Mouse (Mus musculus): Measurements from ENCODE around the gene Cep104. TPM values are rescaled to one million over a fixed set of nuclear protein-coding genes. Genes with fewer than 3 reads are reported as not detected.

The Cep104 gene
- polyA plus RNA-seq, 1 experiment = 19.8 TPM

DNA sequence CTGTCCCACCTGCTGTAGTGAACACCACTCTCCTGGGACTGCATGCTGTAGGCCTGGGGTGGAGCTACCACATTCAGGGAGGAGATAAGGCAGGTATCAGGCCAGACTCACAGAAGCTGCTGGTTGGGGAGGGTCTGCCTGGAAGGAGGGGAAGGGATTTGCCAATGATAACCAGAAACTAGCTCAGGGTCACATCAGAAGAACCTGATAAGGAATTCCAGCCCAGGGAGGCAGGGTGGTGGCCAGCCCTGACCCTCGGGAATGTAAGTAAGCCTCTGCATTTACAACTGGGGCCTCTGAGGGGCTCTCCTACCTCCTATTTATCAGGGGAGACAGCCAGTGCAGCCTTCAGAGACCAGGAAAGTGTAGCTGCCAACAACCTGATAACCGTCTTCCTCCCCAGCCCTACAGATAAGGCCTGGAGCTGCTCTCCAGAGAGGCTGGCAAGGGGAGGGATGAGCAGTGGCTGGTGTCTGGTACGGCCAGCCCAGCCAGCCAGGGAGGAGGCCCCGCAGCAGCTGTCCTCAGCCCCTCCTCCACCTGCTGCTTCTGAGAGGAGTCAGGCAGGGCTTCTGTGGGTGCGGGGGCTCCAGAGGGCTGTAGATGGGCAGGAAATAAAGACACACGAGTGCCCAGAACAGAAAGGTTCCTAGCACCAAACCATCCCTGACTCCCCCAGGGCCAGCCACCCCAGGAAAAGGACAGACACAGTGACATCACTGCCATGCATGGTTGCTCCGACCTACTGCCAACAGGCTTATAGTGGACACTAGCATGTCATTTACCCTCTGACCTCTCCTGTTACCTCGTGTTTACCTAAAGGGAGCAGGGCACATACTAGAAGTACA is 49.0 kb downstream of the Cep104 start:
- no peak for TF ChIP-seq MYOD1 (IDR thresholded peaks at IDR 0.05; ENCODE audit: control insufficient read depth, insufficient read length, low read depth)
- no peak for TF ChIP-seq FOSL1 (IDR thresholded peaks at IDR 0.05; ENCODE audit: insufficient read depth, low read length, poor library complexity, severe bottlenecking)
- TF ChIP-seq CTCF (IDR thresholded peaks at IDR 0.05; ENCODE audit: control insufficient read depth, insufficient read depth, insufficient read length) = no peak
- no peak for TF ChIP-seq CEBPB (IDR thresholded peaks at IDR 0.05; ENCODE audit: low read depth)
- TF ChIP-seq MAX (IDR thresholded peaks at IDR 0.05) = no peak
- H3K36me3 ChIP-seq (ENCODE audit: control insufficient read depth, insufficient read depth) = peaks cover 26% of the 10 kb centered on the region
- H3K27me3 ChIP-seq (ENCODE audit: control insufficient read depth, insufficient read depth, insufficient read length) = peaks cover 5% of the 10 kb centered on the region
- H3K4me3 ChIP-seq (ENCODE audit: insufficient read depth, poor library complexity, severe bottlenecking) = no peak overlapping the region
- no peaks in the 10 kb centered on the region for H3K79me2 ChIP-seq (ENCODE audit: control insufficient read depth, insufficient read depth)
- no peak overlapping the region for H3ac ChIP-seq (ENCODE audit: control insufficient read depth, insufficient read length, low read depth)
- no peaks in the 10 kb centered on the region for H3K79me3 ChIP-seq (ENCODE audit: low read depth)

DNA sequence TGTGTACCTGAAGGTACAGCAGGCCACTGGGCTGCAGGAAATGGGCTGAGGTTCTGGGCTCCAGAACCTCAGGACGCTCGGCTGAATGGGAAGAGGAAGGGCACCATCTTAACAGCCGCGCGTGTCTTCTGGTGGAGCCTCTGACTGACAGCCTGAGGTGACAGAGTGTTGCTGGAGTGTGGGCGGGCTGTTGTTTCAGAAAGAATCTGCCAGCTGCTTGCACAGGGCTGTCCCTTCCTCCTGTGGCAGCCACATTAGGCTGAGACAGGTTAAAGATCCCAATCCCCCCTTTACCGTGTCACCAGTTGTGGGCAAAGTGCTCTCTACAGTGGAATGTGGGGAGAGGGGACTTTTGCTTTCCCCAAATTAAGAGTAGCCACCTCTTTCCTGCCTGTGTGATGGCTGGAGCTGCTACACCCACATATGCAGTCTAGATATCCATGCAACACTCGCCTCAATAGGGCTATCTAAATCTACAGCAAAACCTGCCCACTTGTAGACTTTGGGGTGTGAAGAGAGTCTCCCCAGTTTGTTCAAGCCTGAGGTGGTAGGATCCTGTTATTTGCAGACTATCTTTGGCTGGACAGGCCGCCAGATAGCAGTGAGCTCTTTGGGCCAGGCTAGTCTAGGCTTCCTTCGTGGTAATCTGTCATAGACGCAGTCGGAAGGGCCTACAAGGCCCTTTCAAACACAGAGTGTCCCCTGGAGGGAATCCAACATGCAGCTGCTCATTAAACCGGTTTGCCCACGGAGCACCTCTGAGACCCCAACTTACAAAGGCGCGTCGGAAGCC is 49.9 kb downstream of the Cep104 start:
- H3K79me3 ChIP-seq (ENCODE audit: low read depth) = no peaks in the 10 kb centered on the region
- H3K36me3 ChIP-seq (ENCODE audit: control insufficient read depth, insufficient read depth) = peaks cover 16% of the 10 kb centered on the region
- H3ac ChIP-seq (ENCODE audit: control insufficient read depth, insufficient read length, low read depth) = no peak overlapping the region
- TF ChIP-seq CTCF (IDR thresholded peaks at IDR 0.05; ENCODE audit: control insufficient read depth, insufficient read depth, insufficient read length) = no peak
- TF ChIP-seq FOSL1 (IDR thresholded peaks at IDR 0.05; ENCODE audit: insufficient read depth, low read length, poor library complexity, severe bottlenecking) = no peak
- TF ChIP-seq MYOG (IDR thresholded peaks at IDR 0.05; ENCODE audit: control insufficient read depth, extremely low read depth, insufficient read length) = no peak
- no peak for TF ChIP-seq MAX (IDR thresholded peaks at IDR 0.05)
- H3K27me3 ChIP-seq (ENCODE audit: control insufficient read depth, insufficient read depth, insufficient read length) = peaks cover 5% of the 10 kb centered on the region
- H3K79me2 ChIP-seq (ENCODE audit: control insufficient read depth, insufficient read depth) = no peaks in the 10 kb centered on the region
- no peak overlapping the region for H3K4me3 ChIP-seq (ENCODE audit: insufficient read depth, poor library complexity, severe bottlenecking)

DNA sequence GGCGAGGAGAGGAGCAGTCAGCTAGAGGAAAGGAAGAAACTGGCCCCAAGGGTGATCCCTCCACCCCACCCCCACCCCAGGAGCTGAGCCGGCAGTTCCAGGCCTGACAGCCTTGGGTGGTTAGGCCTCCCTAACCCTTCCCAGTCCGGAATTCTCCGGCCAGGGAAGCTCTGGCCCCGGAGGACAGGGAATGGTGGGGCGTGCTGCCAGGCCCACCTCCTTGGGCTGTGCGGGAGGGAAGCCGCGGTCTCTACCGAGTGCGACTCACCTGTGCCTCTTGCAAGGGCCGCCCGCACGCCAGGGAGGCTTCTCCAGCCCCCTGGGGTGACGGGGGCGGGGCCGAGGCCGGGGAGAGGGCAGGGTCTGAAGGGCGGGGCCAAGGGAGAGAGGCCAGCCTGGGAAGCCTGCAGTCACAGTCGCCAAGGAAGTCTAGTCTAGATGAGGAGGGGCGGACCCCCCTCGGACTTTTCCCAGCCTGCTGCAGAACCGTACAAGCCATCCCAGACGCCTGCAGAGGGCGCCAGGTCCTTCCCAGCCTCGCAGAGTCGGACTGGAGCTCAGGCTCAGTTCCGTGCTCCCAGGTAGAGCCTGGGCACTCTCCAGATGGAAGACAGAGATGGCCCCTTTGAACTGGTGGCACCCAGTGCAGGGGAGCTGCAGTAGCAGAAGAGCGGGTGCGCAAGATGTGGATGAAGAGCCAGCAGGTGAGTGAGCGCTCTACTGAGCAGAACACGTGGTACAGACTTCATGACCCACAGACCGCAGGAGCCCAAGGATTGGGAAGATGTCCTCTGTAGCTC is 50.8 kb downstream of the Cep104 start, which contains the start of gene Smim1:
Smim1 (minus strand) TSS at position 590 of the 800 bp plus-strand sequence.
- no peak within 1 kb of the TSS for H3ac ChIP-seq (ENCODE audit: control insufficient read depth, insufficient read length, low read depth)
- TF ChIP-seq MYOD1 (IDR thresholded peaks at IDR 0.05; ENCODE audit: control insufficient read depth, insufficient read length, low read depth) = no peak
- TF ChIP-seq CTCF (IDR thresholded peaks at IDR 0.05; ENCODE audit: control insufficient read depth, insufficient read depth, insufficient read length) = peak; percentile 44
- H3K27me3 ChIP-seq (ENCODE audit: control insufficient read depth, insufficient read depth, insufficient read length) = peaks cover 10% of the 10 kb centered on the region
- peaks cover 8% of the 10 kb centered on the region for H3K36me3 ChIP-seq (ENCODE audit: control insufficient read depth, insufficient read depth)
- no peak within 1 kb of the TSS for H3K4me3 ChIP-seq (ENCODE audit: insufficient read depth, poor library complexity, severe bottlenecking)
- H3K79me3 ChIP-seq (ENCODE audit: low read depth) = no peaks in the 10 kb centered on the region
- no peaks in the 10 kb centered on the region for H3K79me2 ChIP-seq (ENCODE audit: control insufficient read depth, insufficient read depth)

DNA sequence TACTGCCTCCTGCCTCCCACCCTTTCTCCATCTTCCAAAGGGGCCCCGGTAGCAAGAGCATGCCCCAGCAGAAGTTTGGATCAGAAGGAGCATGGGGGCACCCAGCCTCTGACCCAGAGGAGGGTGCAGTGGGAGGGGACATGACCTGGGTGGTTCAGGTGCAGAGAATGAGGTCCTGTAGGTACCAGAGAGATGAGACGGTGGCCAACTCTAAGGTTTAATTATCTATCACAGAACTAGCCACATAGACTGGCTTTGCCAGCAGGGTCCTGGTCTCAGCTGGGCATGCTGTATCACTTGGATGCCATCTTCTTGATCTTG is 51.4 kb downstream of the Cep104 start:
- Histone ChIP-seq H3K36me3 (ENCODE audit: control insufficient read depth, insufficient read depth) (peaks cover 3% of the 10 kb centered on the region), H3ac (ENCODE audit: control insufficient read depth, insufficient read length, low read depth) (no peak overlapping the region), H3K4me3 (ENCODE audit: insufficient read depth, poor library complexity, severe bottlenecking) (no peak overlapping the region), H3K79me3 (ENCODE audit: low read depth) (no peaks in the 10 kb centered on the region), H3K79me2 (ENCODE audit: control insufficient read depth, insufficient read depth) (no peaks in the 10 kb centered on the region), H3K27me3 (ENCODE audit: control insufficient read depth, insufficient read depth, insufficient read length) (peaks cover 15% of the 10 kb centered on the region)
- no peak for TF ChIP-seq MYOD1 (IDR thresholded peaks at IDR 0.05; ENCODE audit: control insufficient read depth, insufficient read length, low read depth)
- no peak for TF ChIP-seq MYOG (IDR thresholded peaks at IDR 0.05; ENCODE audit: control insufficient read depth, extremely low read depth, insufficient read length)
- TF ChIP-seq CTCF (IDR thresholded peaks at IDR 0.05; ENCODE audit: control insufficient read depth, insufficient read depth, insufficient read length) = no peak
- TF ChIP-seq MAX (IDR thresholded peaks at IDR 0.05) = no peak
- TF ChIP-seq USF1 (IDR thresholded peaks at IDR 0.05; ENCODE audit: low read depth) = no peak
- TF ChIP-seq FOSL1 (IDR thresholded peaks at IDR 0.05; ENCODE audit: insufficient read depth, low read length, poor library complexity, severe bottlenecking) = no peak
- TF ChIP-seq CEBPB (IDR thresholded peaks at IDR 0.05; ENCODE audit: low read depth) = no peak

DNA sequence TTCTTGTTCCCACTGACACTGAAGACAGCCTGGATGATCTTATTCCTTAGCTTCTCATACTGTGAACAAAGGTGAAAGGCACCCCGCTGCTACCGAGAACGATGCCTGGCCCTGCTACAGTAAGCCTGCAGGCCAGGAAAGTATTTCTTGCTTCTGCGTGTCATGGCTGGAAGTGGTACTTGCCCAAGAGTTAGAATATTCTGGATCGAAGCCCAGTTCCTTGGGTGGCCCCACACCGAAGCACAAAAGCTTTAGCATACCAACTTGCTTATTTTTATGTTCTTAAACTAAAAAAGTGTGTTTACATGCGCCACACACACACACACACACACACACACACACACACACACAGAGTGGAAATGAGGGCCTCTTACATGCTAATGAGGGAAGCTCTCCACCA is 53.1 kb downstream of the Cep104 start:
- H3K36me3 ChIP-seq (ENCODE audit: control insufficient read depth, insufficient read depth) = no peaks in the 10 kb centered on the region
- TF ChIP-seq MYOD1 (IDR thresholded peaks at IDR 0.05; ENCODE audit: control insufficient read depth, insufficient read length, low read depth) (no peak), CEBPB (IDR thresholded peaks at IDR 0.05; ENCODE audit: low read depth) (no peak), CTCF (IDR thresholded peaks at IDR 0.05; ENCODE audit: control insufficient read depth, insufficient read depth, insufficient read length) (no peak), MAX (IDR thresholded peaks at IDR 0.05) (no peak), MYOG (IDR thresholded peaks at IDR 0.05; ENCODE audit: control insufficient read depth, extremely low read depth, insufficient read length) (no peak), FOSL1 (IDR thresholded peaks at IDR 0.05; ENCODE audit: insufficient read depth, low read length, poor library complexity, severe bottlenecking) (no peak), USF1 (IDR thresholded peaks at IDR 0.05; ENCODE audit: low read depth) (no peak)
- H3K79me3 ChIP-seq (ENCODE audit: low read depth) = no peaks in the 10 kb centered on the region
- H3K4me3 ChIP-seq (ENCODE audit: insufficient read depth, poor library complexity, severe bottlenecking) = no peak overlapping the region
- H3K79me2 ChIP-seq (ENCODE audit: control insufficient read depth, insufficient read depth) = no peaks in the 10 kb centered on the region
- H3ac ChIP-seq (ENCODE audit: control insufficient read depth, insufficient read length, low read depth) = no peak overlapping the region
- peaks cover 29% of the 10 kb centered on the region for H3K27me3 ChIP-seq (ENCODE audit: control insufficient read depth, insufficient read depth, insufficient read length)
